Mouse (Mus musculus) right cerebral cortex, postnatal 4 days (tissue): Measurements from ENCODE around the gene Alg1.

Experiments
- DNase-seq: peaks from one replicate; pipeline ENCODE4 v3.0.0-alpha.2; 2022

Gene Alg1

GRCm38 (mm10) chr16:5242882-5243281 is 9.5 kb downstream of the Alg1 start:
- no peak for DNase-seq

GRCm38 (mm10) chr16:5244411-5244810 is 11.0 kb downstream of the Alg1 start:
- DNase-seq, result peak; percentile 41

- DNase-seq, result no peak
Measured at GRCm38 (mm10) chr16:5250891-5251290, 17.5 kb downstream of the Alg1 start.

GRCm38 (mm10) chr16:5252260-5252659 is 18.8 kb downstream of the Alg1 start:
- no peak for DNase-seq

GRCm38 (mm10) chr16:5254346-5255025 is 21.1 kb downstream of the Alg1 start:
- peak; percentile 55 for DNase-seq

- no peak for DNase-seq
Measured at GRCm38 (mm10) chr16:5255081-5255740, 21.8 kb downstream of the Alg1 start.

- DNase-seq, result peak; percentile 95
Measured at GRCm38 (mm10) chr16:5255779-5256496, 22.5 kb downstream of the Alg1 start, which contains the start of gene Eef2kmt. TSS of gene Eef2kmt (minus strand) at chr16:5255983.

GRCm38 (mm10) chr16:5263156-5263555 is 29.7 kb downstream of the Alg1 start:
- no peak for DNase-seq

- no peak for DNase-seq
Measured at GRCm38 (mm10) chr16:5263926-5264325, 30.5 kb downstream of the Alg1 start.

GRCm38 (mm10) chr16:5271411-5272035 is 38.1 kb downstream of the Alg1 start:
- no peak for DNase-seq

- DNase-seq, result no peak
Measured at GRCm38 (mm10) chr16:5272371-5272770, 39.0 kb downstream of the Alg1 start.

- no peak for DNase-seq
Measured at GRCm38 (mm10) chr16:5279571-5280222, 46.3 kb downstream of the Alg1 start.

GRCm38 (mm10) chr16:5282686-5283085 is 49.3 kb downstream of the Alg1 start:
- DNase-seq, result no peak

GRCm38 (mm10) chr16:5285376-5285775 is 52.0 kb downstream of the Alg1 start:
- no peak for DNase-seq
